Mouse (Mus musculus): ENCODE data around the gene Kcnk12.

Gene Kcnk12

GRCm38 (mm10) chr17:87698996-87699765 is 98.6 kb downstream of the Kcnk12 start:
- DNase-seq (ENCODE audit: low spot score in 2 of 2), result no peak

- no peak for DNase-seq (ENCODE audit: low spot score in 2 of 2)
Observed at GRCm38 (mm10) chr17:87696814-87697213, 101.0 kb downstream of the Kcnk12 start.

- no peak for DNase-seq (ENCODE audit: low spot score in 2 of 2)
Observed at GRCm38 (mm10) chr17:87695874-87696465, 101.8 kb downstream of the Kcnk12 start.
